Mouse (Mus musculus) left cerebral cortex, adult 8-10 months (tissue): ENCODE data around the gene Rab8a. TPM values are rescaled to one million over a fixed set of nuclear protein-coding genes. Genes with fewer than 3 reads are reported as not detected.
"Not testable (repeated sequence)": the region's sequence is repeated elsewhere in the genome, so short reads cannot be mapped to it uniquely, and the experiment has no call there.

ENCODE experiments used
- DNase-seq, 2 experiments: peaks; one replicate each; pipeline ENCODE4 v3.0.0; 2022; ENCODE audit warnings: low spot score in 2 of 2
- total RNA-seq, 4 experiments: library from RNA; stranded (reverse); gene quantifications; 2 replicates each; pipeline ENCODE4 v1.2.4; 2022

Rab8a gene
- 10 to 100 TPM; 33.0 to 42.4 (median 40.1) TPM for total RNA-seq

DNA sequence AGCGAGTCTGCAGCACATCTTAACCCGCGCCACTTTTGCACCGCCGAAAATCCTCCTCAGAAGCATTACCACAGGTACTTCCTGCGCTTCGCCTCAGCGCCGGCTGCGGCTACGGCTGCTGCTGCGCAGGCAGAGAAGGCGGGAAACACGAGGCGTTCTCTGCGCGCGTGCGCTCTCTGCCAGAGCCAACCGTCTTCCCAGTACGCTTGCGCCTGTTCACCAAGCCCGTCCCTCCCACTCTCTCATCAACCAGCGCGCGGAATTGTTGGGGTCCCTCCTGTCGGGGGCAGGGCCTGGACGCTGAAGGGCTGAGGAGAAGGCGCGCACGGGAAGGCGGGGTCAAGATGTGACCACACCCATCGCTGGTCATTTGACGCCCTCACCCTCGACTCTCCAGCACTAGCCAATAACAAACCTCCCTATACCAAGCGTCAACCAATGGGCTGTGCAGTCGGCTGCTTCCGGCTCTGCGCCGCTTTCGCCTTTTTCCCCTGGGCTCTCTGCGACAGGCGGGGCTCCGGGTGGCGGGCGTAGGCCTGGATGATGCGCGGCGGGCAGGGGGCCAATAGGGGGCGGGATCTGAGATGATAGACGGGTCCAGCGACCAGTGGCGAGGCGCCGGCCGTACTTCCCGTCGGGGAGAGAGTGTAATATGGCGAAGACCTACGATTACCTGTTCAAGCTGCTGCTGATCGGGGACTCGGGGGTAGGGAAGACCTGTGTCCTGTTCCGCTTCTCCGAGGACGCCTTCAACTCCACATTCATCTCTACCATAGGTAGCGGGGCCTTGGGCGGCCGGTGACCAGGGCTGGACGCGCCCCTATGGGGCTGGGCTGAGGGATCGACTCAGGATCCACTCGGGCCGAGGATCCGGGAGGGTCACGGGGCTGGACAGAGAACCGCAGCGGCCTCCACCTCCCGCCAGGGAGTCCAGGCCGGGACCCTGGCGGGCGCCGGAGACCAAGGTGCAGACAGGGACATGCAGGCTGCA is at the start of gene Rab8a:
Rab8a (plus strand) TSS at position 494 of the 991 bp plus-strand sequence.
- DNase-seq: peak; percentile 100

DNA sequence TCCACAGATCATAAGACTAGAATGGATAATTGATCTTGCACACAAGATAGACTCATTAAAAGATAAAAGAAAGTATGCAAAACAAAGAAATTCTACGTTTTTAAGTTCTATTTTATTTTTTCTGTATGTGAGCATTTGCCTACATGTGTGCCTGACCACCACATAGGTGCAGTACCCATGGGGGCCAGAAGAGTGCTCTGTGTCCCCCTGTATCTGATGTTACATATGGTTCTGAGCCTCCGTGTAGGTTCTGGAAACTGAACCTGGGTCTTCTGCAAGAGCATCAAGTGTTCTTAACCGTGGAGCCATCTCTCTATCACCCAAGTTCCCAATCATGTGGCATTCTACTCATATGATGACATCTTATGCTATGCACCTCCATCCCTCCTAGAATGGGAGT is 48.5 kb upstream of the Rab8a start:
- no peak for DNase-seq

DNA sequence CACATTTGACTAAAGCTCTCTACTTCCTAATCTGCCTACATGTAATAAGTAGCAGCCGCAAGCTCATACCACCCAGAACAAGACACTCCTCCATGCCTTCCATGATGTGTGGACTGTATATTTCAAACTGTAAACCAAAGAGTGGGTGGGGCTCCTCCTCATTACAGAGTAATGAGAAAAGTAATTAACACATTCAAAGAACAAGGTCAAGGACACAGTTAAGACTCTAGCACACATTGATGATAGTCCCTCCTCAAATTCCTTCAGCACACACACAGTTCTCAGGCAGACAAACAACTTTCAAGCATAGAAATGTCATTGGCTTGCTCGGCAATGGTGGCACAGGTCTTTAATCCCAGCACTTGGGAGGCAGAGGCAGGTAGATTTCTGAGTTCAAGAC is 45.8 kb upstream of the Rab8a start:
- DNase-seq: no peak

DNA sequence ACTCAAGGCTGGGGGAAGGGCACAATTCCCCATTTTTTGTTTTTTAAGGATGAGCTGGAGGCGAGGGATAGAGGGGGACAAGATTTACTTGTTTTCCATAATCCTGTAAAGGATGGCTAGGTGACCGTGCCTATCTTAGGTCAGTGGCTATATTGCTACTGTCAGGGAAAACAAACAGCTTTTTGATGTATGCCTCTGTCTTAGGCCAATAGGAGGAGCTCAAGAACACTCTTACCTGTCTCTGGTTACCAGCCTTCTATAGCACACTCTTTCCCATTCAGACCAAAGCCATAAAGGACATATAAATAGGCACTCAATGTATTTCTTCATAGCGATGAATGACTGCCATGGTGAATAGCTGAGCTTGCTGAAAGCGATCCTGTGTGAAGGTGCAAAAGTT is 42.4 kb upstream of the Rab8a start:
- DNase-seq: no peak

DNA sequence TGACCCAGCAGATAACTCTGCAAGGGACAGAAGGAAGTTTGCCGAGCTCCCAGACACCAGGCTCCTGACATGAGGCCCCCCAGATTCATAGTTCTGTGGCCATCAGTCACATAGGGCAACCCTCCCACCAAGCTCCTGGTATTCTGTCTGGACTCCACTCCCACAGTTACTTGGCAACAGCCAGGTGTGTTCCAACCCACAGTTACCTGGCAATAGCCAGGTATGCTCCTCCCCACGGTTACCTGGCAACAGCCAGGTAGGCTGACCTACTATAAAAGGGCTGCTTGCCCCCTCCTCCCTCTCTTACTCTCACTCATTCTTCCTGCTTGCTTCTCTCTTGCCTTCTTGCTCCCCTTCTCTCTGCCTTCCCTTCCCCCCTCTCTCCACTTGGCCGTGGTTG is 39.5 kb upstream of the Rab8a start:
- not testable (repeated sequence) for DNase-seq

DNA sequence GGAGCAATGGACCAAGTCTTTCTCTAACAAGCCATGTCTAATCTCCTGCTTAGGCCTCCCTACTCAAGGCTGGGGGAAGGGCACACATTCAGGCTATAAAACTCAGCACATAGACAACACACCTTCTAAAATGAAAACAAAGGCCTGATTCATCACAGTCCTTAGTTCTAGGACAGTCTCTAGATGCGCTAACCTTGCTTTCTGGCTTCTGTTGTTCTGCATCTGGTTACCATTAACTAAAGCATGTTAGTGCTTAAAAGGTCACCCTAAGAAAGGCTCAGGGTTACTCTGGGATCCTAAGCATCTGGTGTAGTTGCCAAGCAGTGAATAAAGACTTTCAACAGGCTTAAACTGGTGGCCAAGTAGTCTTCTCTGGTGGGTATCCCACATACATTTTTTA is 39.0 kb upstream of the Rab8a start:
- no peak for DNase-seq

DNA sequence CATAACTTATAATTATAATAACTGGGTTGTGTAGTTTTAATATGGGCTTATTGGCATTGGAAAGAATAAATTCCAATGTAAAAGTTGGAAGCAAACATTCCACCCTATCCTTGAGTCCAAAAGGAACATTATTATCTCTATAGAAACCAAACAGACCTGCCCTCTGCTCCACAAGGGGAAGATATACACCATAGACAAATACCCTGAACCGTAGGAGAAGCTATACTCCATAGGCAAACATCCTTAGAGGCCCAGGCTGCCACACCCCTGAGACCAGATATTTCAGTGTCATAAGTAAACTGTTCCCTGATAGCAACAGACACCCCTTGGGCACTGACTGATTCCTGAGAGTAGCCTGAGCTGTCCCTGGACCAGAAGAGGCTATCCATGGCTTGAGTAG is 33.2 kb upstream of the Rab8a start:
- no peak for DNase-seq

DNA sequence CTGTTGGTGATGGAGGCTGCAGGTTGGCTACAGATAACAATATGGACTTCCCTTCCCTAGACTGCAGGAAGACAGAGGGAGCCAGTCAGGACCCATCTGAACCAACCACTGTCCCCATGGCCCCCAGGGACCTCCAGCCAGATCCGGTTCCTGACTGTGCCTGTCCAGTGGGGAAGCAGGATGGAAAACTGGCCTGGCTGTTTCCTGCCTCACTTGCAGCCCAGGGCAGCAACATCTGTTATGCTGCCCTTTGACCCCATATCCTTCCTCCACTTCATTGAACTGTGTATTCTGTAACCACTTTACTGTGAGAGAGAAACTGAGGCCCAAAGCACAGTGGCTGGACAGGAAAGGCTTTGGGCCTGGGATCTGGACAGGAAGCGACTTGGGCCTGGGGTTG is 29.7 kb upstream of the Rab8a start:
- DNase-seq: no peak

DNA sequence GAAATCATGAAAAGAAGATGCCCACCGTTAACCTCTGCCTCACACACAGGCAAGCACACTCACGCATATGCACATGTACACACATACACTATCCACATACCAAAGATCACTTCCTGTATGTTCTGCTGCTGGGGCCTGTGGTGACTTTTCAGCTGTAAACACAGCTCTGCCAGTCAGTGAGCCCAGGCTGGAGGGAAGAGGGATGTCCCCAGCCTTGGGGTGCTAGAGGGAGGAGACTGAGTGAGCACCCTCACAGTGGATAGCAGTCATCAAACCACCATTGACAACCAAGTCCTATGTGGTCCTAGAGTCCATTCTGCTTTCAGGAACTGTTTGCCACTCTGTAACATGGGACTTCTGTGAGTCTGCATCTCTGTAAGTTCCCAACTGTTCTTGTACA is 29.1 kb upstream of the Rab8a start:
- DNase-seq: no peak

DNA sequence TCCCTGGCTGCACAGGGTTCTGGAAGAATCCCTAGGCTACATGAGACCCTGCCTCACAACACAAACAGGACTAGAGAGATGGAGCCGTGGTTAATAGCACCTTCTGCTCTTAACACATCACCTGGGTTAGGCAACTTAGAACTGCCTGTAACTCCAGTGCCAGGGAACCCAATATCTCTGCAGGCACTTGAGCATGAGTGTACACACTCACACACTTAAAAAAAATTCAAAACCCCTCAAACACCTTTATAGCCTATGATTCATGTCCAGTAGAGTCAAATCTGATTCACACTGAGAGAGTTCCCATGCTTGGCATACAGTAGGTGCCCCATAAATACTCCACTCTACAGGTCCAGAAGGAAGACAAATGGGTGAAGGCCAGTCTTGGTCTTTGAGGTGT is 28.6 kb upstream of the Rab8a start:
- DNase-seq: no peak

DNA sequence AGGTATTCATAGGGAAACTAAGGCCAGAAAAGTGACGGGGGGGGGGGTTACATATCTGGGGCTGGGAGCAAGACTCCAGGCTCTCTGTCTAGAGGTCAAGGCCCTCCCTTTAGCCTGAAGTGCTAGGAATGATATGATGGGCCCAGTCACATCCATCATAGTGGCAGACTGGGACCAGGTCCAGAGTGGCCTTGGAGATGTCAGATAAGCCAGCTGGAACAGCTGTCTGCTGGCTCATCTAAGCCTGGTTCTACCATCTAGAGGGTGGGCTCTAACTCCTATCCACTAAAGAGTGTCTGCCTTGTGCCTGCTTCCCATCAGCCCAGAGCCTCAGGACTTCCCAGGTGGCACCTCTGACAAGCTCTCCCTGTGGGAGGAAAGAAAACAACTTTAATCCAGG is 28.1 kb upstream of the Rab8a start:
- DNase-seq: no peak

DNA sequence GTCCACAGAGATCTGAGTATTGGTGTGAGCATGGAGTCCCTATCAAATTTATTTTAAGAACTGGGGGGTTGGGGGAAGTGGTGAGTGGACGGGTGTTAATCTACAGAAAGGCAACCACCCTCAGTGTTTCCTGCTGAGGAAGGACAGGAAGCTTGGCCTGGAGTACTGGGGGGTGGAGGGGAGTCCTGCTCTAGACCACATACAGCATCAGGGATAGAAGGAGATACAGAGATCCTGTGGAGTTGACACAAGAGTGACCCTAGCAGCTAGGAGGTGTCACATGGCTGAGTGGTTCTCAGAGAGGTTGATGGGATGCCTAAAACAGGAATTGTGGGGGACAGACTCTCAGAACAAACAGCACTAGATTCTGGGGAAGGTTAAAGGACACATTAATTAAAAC is 27.5 kb upstream of the Rab8a start:
- no peak for DNase-seq

DNA sequence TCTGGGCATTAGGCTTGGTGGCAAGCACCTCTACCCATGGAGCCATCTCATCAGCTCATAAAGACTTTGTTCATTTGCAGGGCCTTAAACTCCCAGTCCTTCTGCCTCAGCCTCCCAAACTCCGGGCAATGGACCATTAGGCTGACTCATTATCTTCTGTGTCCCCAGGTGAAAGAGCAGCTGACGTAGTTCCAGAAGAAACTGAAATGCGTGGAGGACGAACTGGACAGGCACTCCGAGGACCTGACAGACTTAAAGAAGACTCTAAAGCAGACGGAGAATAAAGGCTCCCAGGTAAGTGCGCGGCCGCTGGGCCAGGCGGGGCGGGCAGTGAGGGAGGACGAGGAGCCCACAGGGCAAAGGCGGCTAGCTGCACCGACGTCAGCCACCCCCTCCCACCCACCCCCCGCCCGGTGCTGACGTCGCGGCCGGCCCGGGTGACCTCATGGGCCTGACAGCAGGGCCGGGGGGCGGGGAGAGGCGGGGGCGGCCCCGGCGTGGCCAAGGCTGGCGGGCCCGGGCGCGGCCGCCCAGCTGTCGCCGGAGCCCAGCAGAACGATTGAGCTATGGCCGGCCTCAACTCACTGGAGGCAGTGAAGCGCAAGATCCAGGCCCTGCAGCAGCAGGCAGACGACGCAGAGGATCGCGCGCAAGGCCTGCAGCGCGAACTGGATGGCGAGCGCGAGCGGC is 26.1 kb upstream of the Rab8a start, which contains the start of gene Tpm4:
Tpm4 (plus strand) TSS at position 220 of the 690 bp plus-strand sequence.
- DNase-seq: peak in 1 of 2 experiments; percentile 20

DNA sequence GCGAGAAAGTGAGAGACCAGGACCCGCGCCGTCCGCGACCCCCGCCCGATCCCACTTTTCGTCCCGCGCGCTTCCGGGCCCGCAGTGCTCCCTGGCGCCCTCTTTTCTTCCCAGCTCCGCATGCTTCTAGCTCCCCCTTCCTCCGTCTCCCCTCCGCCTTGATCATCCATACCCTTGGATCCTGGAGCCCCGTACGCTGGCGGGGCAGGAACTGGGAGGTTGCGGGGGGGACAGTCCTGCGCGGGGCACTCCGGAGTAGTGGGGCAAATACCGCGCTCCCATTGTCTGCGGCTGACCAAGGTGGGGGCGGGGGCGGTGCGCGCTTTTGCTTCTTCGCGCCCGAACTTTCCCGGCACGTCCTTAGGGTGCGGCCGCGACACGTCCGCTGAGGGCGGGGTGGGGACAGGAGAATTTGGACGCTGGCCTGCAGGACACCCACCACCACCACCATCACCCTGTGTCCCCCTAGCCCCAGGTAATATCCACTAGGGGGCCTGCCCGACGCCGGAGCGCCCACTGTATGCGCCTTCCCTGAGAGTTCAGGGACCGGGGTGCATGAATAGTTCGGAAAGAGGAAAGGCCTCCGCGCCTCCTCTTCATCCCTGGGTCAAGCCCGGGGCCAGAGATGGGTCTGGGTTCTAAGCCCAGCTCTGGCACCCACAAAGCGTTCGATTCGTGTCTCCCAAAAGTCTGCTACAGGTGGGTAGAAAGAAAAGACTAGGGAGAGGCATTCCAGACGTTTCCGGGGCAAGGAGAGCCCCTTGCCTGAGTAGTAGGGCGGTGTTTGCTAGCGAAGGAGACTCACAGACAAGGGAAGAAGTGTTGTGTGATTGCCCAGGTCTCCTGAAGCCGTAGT is 25.3 kb upstream of the Rab8a start:
- no peak for DNase-seq

DNA sequence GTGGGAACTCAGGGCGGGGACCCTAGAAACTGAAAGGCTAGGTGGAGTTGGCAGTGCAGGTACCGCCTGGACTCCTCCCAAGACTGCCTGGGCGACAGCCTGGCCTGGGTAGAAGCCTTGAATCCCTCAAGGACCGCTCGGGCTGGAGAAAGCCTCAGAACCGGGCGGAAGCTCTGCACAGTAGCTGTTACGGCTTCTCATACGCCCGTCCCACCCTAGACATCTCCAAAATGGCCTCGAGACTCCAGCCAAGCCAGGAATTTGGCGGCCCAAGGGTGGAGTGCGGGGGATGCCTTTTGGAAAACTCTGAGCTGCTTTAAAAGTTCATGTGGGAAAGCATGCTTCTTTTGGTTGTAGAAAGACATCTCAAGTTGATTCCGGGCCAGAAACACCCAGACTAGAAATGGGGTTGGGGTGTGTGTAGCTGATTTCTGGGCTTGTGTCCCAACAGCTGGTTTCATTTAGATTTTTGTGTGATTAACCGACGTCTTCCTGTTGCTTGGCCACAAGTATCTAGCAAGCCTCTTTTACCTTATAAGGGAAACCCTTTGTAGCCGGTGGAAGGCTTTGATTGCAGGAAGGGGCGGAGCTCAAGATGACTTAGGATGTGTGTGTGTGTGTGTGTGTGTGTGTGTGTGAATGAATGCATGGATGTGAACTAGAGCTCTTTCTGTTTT is 24.6 kb upstream of the Rab8a start:
- DNase-seq: no peak

DNA sequence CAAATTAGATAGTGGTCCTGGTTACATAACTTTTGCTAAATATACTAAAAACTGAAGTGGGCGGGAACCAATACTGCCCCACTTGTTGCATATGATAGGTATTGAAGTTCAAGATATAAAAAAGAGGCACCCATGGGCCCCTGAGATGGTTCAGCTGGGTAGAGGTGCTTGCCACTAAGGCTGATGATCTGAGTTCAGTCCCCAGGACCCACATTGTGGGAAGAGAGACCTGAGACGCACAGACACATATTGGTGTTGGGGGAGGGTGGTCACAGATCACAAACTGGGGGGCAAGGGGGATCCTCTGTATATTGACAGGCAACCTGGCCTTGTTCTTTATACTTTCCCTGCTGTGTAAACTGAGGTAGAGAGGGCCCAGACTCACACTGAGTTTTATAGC is 23.6 kb upstream of the Rab8a start:
- DNase-seq: no peak

DNA sequence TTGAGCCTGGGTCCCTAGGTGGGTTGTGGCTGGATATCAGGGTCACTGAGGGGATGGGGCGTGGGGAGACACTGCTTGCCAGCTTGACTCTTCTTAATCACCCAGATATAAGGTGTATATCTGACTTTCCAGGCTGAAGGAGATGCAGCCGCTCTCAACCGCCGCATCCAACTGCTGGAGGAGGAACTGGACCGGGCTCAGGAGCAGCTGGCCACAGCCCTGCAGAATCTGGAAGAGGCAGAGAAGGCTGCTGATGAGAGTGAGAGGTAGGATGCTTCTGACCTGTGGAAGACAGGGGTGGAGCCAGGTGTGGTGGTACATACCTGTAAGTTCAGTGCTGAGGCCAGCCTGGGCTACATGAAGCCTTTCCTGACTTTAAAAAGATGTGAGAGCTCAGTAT is 22.5 kb upstream of the Rab8a start:
- no peak for DNase-seq

DNA sequence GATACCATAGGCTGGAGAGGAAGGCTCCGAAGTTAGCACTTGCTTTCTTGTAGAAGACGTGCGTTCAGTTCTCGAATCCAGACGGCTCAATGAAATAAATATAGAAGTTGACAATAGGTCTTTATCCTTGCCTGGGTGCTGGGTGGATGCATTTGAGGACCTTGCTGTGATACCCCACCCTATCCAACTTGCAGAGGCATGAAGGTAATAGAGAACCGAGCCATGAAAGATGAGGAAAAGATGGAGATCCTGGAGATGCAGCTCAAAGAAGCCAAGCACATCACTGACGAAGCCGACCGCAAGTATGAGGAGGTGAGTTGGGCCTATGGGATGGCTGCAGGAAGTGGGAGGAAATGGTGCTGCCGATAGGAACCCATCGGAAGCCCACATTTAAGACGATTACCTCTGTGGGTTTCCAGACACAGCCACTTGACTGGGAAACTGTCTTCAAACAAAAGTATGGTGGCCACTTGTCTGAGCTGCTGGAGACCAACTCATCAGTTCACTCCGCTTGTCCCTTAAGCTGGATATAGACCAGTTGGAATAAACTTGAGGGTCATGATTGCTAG is 17.7 kb upstream of the Rab8a start:
- DNase-seq: no peak

DNA sequence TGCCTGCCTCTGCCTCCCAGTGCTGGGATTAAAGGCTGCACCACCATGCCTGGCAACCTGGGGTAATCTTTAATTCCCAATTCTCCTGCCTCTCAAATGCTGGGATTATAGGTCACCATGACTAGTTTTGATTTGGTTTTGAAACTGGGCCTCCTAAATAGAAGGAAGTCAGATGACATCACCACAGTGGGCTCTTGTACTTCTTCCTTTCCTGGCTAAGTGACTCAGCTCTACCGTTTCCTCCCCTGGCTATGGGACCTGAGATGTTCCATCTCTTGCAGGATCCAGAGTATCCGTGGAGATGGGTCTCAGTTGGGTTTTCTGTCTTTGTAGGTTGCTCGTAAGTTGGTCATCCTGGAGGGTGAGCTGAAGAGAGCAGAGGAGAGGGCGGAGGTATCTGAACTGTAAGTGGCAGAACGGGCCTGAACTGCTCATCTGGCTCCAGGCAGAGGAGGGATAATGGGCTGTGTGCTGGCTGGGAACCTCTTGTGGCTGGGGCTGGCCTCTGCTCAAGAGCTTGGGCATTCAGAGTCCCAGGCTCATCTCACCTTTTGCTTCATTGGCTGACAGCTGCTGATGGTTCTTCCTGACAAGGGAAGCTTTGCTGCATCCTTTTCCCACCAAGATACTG is 16.5 kb upstream of the Rab8a start:
- DNase-seq: no peak

DNA sequence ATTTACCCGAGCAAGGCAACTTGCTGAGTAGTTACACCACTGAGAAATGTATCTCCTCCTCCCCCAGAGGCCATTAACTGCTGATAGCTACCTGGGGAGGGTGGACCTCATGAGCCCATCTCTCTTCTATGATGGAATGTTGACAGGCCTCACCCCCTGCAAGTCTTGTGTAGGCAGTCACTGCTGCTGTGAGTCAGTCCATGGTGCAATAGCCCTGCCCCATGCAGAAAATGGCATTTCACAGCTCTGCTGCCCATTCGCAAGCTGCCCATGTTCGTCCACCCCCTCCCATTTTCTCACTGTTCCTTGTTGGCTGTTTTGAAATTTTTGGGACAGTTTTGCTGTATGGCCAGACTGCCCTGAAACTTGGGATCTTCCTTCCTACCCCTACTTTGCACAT is 15.5 kb upstream of the Rab8a start:
- no peak for DNase-seq
